Mouse (Mus musculus): ENCODE measurements at regions not wholly inside any gene's neighbourhood (a gene's known extent, or its start where the extent isn't known, plus 50 kb on each side); places are given as distances from the start of the nearest gene placed in this dataset.

GRCm38 (mm10) chrX:166728622-166728928 is 143.1 kb upstream of the Egfl6 start:
- in situ Hi-C loops (cut with MboI; ENCODE audit: unreplicated experiment in 2 of 2), result no loop called here

GRCm38 (mm10) chrX:166727823-166728621 is 142.5 kb upstream of the Egfl6 start:
- in situ Hi-C loops (cut with MboI; ENCODE audit: unreplicated experiment in 2 of 2), result no loop called here

- in situ Hi-C loops (cut with MboI; ENCODE audit: unreplicated experiment in 2 of 2), result no loop called here
Measured at GRCm38 (mm10) chrX:166725761-166726503, 140.4 kb upstream of the Egfl6 start.

- in situ Hi-C loops (cut with MboI; ENCODE audit: unreplicated experiment in 2 of 2), result no loop called here
Measured at GRCm38 (mm10) chrX:166718075-166718474, 132.6 kb upstream of the Egfl6 start.

- in situ Hi-C loops (cut with MboI; ENCODE audit: unreplicated experiment in 2 of 2), result no loop called here
Measured at GRCm38 (mm10) chrX:166709306-166709705, 123.8 kb upstream of the Egfl6 start.

- in situ Hi-C loops (cut with MboI; ENCODE audit: unreplicated experiment in 2 of 2), result no loop called here
Measured at GRCm38 (mm10) chrX:166708106-166708505, 122.6 kb upstream of the Egfl6 start.

- in situ Hi-C loops (cut with MboI; ENCODE audit: unreplicated experiment in 2 of 2), result no loop called here
Measured at GRCm38 (mm10) chrX:166707029-166707428, 121.5 kb upstream of the Egfl6 start.

GRCm38 (mm10) chrX:166704311-166704710 is 118.8 kb upstream of the Egfl6 start:
- in situ Hi-C loops (cut with MboI; ENCODE audit: unreplicated experiment in 2 of 2), result no loop called here

GRCm38 (mm10) chrX:166694219-166694618 is 108.7 kb upstream of the Egfl6 start:
- in situ Hi-C loops (cut with MboI; ENCODE audit: unreplicated experiment in 2 of 2), result no loop called here

GRCm38 (mm10) chrX:166688779-166689178 is 103.3 kb upstream of the Egfl6 start:
- in situ Hi-C loops (cut with MboI; ENCODE audit: unreplicated experiment in 2 of 2), result no loop called here

- in situ Hi-C loops (cut with MboI; ENCODE audit: unreplicated experiment in 2 of 2), result loop anchor here in 1 of 2 experiments (25.0 kb wide), 1 partner anchor 689 kb away; no protein-coding TSS in a partner anchor
Measured at GRCm38 (mm10) chrX:166673404-166673803, 87.9 kb upstream of the Egfl6 start.

- in situ Hi-C loops (cut with MboI; ENCODE audit: unreplicated experiment in 2 of 2), result loop anchor here in 1 of 2 experiments (25.0 kb wide), 1 partner anchor 690 kb away; no protein-coding TSS in a partner anchor
Measured at GRCm38 (mm10) chrX:166672617-166673016, 87.1 kb upstream of the Egfl6 start.

- in situ Hi-C loops (cut with MboI; ENCODE audit: unreplicated experiment in 2 of 2), result loop anchor here in 1 of 2 experiments (25.0 kb wide), 1 partner anchor 690 kb away; no protein-coding TSS in a partner anchor
Measured at GRCm38 (mm10) chrX:166671853-166672252, 86.3 kb upstream of the Egfl6 start.

GRCm38 (mm10) chrX:166666304-166666703 is 80.8 kb upstream of the Egfl6 start:
- in situ Hi-C loops (cut with MboI; ENCODE audit: unreplicated experiment in 2 of 2), result loop anchor here (5.0 to 25.0 kb wide), 8 partner anchors 138 to 696 kb away; no protein-coding TSS in a partner anchor

GRCm38 (mm10) chrX:166661808-166662207 is 76.3 kb upstream of the Egfl6 start:
- in situ Hi-C loops (cut with MboI; ENCODE audit: unreplicated experiment in 2 of 2), result loop anchor here (5.0 to 25.0 kb wide), 7 partner anchors 143 to 700 kb away; no protein-coding TSS in a partner anchor

GRCm38 (mm10) chrX:166661043-166661718 is 75.7 kb upstream of the Egfl6 start:
- in situ Hi-C loops (cut with MboI; ENCODE audit: unreplicated experiment in 2 of 2), result loop anchor here (5.0 to 25.0 kb wide), 7 partner anchors 144 to 701 kb away; no protein-coding TSS in a partner anchor

- in situ Hi-C loops (cut with MboI; ENCODE audit: unreplicated experiment in 2 of 2), result loop anchor here (5.0 to 25.0 kb wide), 7 partner anchors 144 to 702 kb away; no protein-coding TSS in a partner anchor
Measured at GRCm38 (mm10) chrX:166660715-166661042, 75.2 kb upstream of the Egfl6 start.

GRCm38 (mm10) chrX:166652400-166652799 is 66.9 kb upstream of the Egfl6 start:
- in situ Hi-C loops (cut with MboI; ENCODE audit: unreplicated experiment in 2 of 2), result loop anchor here (5.0 to 25.0 kb wide), 7 partner anchors 138 to 710 kb away; partner anchors contain the start of gene Tceanc (in 1 of the 2)

GRCm38 (mm10) chrX:166645713-166646112 is 60.2 kb upstream of the Egfl6 start:
- in situ Hi-C loops (cut with MboI; ENCODE audit: unreplicated experiment in 2 of 2), result loop anchor here in 1 of 2 experiments (25.0 kb wide), 1 partner anchor 1858 kb away; no protein-coding TSS in a partner anchor

- in situ Hi-C loops (cut with MboI; ENCODE audit: unreplicated experiment in 2 of 2), result loop anchor here in 1 of 2 experiments (25.0 kb wide), 1 partner anchor 1854 kb away; no protein-coding TSS in a partner anchor
Measured at GRCm38 (mm10) chrX:166641256-166641655, 55.7 kb upstream of the Egfl6 start.

Measured in v-Abl transformed pro-B cells (cell line).